Mouse (Mus musculus) 3134 (cell line): Measurements from ENCODE around the gene Ncoa3.
"Not testable (repeated sequence)": the region's sequence is repeated elsewhere in the genome, so short reads cannot be mapped to it uniquely, and the experiment has no call there.

Experiments
- DNase-seq: peaks from one replicate; pipeline ENCODE4 v3.0.0-alpha.2; 2011; ENCODE audit warnings: low spot score; ENCODE audit not compliant: insufficient read length; ENCODE audit errors: extremely low read depth

The Ncoa3 gene

DNA sequence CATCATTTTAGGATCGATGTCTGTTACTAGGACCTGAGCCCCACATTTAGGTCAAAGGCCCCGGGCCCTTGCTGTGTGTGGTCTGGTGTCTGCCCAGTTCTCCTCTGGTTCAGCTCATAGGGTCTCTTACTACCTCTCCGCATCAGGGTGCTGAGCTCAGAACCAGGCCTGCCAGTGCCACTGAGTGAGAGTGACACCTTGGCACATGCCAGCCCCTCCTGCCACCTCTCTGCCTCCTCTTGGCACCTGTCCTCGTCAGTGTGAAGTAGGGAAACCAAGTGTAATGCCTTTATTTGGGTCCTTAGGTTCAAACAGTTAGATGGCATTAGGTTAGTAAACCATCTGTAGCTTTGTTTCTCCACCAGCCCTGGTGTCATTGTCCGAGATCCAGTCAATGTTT lies 79.0 kb downstream of the Ncoa3 start:
- DNase-seq = no peak

DNA sequence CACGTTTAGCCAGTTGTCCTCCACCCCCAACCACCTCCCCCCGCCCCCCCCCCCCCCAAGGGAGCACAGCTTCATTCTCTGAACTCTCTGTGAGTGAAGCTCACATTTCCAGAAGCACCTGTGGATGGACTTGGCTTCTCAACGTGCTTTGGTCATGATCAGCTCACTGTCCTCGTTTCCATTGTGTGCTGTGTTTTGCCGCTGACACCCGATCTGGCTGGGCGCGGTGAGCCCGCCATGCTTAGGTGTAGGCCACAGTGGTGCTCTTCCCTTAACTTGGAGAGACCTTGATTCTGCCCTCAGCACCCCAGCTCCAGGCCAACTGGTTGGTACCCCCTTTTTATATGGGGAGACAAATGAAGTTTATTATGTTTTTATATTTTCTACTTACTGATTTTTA lies 79.5 kb downstream of the Ncoa3 start:
- DNase-seq = no peak

- DNase-seq = no peak
Measured at GRCm38 (mm10) chr2:166073082-166073481, 80.6 kb downstream of the Ncoa3 start.

GRCm38 (mm10) chr2:166074322-166074721 lies 81.9 kb downstream of the Ncoa3 start:
- no peak for DNase-seq

GRCm38 (mm10) chr2:166077371-166077770 lies 84.9 kb downstream of the Ncoa3 start:
- no peak for DNase-seq

DNA sequence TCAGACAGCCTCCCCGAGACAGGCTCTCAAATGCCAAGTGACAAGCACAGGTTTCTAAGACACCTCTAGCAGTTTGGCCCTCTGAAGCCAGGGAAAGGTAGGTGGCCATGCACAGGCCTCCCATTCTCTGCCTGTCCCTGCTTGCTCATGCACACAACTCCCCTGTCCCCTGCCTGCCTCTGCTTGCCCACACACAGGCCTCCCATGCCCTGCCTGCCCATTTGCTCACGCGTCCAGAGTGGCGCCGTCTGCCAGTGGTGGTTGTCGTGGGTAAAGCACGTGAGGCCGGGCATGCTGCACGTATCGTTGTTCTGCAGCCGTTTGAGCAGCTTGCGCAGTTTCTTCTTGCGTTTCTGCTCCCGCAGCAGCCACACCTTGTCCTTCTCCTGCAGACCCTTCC lies 86.8 kb downstream of the Ncoa3 start:
- DNase-seq = no peak

DNA sequence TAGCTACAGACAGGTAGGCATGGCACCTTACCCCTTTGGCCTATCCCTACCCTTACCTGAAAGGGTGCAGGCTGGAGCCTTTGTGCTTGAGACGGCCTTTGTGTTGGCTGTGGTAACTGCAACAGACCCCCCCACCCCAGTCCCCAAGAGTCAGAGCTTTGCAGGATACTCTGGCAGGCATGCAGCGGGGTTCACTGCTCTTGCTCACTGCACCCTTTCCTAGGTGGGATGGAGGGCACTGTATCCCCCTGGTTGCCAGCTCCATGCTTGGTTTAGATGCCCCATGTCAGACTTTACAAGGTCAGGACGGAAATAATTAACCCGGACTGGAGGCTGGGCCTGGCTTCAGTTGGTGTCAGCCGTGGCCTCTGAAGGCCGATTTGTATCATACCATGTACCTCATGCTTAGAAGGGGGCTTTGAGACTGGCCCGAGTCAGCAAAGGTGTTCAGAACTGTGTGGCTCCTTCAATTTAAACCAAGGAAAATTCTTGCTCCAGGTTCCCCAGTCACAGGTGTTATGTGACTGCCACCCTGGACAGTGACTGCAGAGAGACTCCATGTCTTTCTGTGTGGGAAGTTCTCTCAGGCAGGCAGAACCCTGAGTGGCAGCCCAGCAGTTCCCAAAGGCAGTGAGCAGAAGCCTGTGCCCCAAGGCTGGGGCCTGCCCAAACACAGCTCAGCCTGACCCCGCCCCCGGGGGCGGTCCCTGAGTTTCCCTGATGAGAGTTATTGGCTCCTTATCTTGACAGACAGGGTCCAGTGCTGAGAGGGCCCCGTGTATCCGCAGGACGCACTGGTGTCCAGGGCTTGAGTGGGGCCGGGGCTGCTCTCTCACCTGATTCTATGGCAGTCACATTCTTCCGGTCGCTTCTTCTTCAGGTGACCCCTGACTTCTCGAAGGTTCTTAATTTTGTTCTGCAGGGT lies 87.8 kb downstream of the Ncoa3 start:
- peak; percentile 45 for DNase-seq

- peak; percentile 45 for DNase-seq
Measured at GRCm38 (mm10) chr2:166080967-166081750, 88.7 kb downstream of the Ncoa3 start.

DNA sequence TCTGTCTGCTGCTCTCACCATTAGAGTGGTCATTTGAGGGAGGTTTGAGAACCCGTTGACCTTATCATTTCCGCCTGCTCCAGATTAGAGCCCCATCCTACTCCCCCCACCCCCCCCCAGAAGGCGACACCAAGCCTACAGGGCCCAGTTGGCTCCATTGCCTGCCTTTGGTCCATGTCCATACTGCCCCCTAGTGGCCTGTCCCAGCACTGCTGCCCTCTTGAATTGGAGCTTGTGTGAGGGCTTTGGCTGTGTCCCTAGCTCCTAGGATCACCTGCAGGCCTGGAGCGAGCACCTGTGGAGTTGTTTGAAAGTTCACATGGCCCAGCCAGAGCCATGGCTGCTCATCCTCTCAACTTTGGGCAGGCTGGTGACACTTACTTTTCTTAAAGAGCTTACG lies 89.8 kb downstream of the Ncoa3 start:
- no peak for DNase-seq

- DNase-seq = no peak
Measured at GRCm38 (mm10) chr2:166082661-166083060, 90.2 kb downstream of the Ncoa3 start.

GRCm38 (mm10) chr2:166083542-166084031 lies 91.2 kb downstream of the Ncoa3 start:
- DNase-seq = no peak

DNA sequence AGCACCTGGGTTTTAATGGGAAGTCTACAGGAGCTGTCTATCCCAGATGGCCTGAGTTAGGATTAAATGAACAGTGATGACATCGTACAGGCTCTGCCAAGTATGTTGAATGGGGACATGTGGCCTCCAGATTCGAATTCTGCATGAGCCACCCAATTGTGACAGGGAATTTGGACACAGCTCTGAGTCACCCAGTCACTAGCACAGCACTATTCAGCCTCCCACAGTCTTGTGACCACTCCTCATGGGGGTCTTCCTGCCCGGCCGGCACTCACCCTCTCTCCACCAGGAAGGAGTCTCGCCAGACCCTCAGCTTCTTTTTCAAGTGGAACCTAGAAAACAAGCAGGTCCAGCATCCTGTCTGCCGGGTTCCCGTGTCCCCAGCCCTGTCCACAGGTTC lies 91.7 kb downstream of the Ncoa3 start:
- DNase-seq = no peak

GRCm38 (mm10) chr2:166084964-166085363 lies 92.5 kb downstream of the Ncoa3 start:
- DNase-seq = not testable (repeated sequence)

GRCm38 (mm10) chr2:166085780-166086179 lies 93.3 kb downstream of the Ncoa3 start:
- no peak for DNase-seq

- no peak for DNase-seq
Measured at GRCm38 (mm10) chr2:166086457-166087233, 94.2 kb downstream of the Ncoa3 start.

GRCm38 (mm10) chr2:166088991-166089390 lies 96.6 kb downstream of the Ncoa3 start:
- no peak for DNase-seq

GRCm38 (mm10) chr2:166090131-166090581 lies 97.7 kb downstream of the Ncoa3 start:
- no peak for DNase-seq

GRCm38 (mm10) chr2:166091599-166091998 lies 99.2 kb downstream of the Ncoa3 start:
- no peak for DNase-seq

DNA sequence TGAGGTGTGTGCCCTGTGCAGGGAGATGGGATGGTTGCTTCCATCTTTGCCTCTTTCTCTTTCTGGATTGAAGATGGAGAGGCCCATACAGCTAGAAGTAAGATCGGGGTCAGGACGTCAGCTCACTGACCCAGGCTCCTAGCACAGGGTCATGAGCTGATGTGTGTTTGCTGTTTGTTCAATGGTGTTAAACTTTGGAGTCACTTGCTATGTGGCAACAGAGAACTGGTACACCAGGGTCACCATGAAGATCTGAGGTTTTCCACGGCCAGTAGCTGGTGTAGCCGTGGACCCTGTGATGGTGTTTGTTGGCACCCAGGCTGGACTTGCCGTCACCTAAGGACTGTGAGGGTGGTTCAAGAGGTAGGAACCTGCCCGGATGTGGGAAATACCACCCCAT lies 100.0 kb downstream of the Ncoa3 start:
- no peak for DNase-seq

DNA sequence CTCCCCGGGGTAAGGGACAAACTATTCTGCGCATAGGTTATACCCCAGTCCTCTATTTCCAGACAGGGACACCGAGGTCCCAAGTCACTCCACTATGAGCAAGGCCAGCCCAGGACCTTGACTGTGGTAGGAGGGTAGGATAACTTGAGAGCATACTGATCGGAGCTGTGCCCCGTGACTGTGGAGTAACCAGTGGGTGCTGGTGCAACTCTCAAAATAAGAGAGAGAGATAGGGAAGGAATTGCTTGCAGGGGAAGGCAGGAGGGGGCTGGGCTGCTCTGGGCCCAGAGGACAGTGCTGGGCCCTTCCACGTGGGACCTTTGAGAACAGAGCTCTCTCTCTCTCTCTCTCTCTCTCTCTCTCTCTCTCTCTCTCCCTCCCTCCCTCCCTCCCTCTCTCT lies 103.9 kb downstream of the Ncoa3 start:
- DNase-seq = no peak

- no peak for DNase-seq
Measured at GRCm38 (mm10) chr2:166096834-166097233, 104.4 kb downstream of the Ncoa3 start.
